Comparison of ENCODE assay signal across 8 mouse cellular contexts in the genomic region with DNA sequence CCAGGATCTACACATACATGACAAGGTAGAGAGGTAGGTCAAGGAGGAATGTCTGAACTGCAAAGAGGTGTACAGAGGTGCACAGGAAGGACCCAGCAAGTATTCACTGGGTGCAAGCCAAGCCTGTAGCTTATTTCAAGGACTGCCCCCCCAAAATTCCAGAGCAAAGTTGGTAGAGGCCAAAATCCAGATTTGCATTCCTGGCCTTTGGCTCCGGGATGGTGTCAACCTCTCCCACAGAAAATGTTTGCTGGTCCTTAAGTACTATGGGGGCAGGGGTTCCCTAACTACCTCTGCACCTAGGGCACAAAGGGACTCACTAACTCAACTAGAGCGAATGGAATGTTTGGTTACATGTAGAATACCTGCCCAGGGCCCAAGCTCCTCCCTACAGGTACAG. TPM values are rescaled to one million over a fixed set of nuclear protein-coding genes. Genes with fewer than 3 reads are reported as not detected.
DNase-seq lines count a peak whose midpoint lies in the region; ATAC-seq and TF ChIP-seq lines count a peak whose summit lies in the region.
"Had no signal": no experiment of that assay in that cellular context is flagged by ENCODE, and none has a peak within 500 bp of the region (broad histone marks: within the 10 kb centered on the region; RNA-seq: fewer than 3 reads in every experiment).

No protein-coding gene starts in this region.

- no peak for TF ChIP-seq CTCF in E14TG2a.4 (conservative IDR thresholded peaks at IDR 0.05; ENCODE audit: low read length)
- no peak for TF ChIP-seq CTCF in MEL (IDR thresholded peaks at IDR 0.05 in 2 of 3, conservative IDR thresholded peaks at IDR 0.05 in 1 of 3; ENCODE audit: control insufficient read depth in 1 of 3, insufficient read depth in 1 of 3, low read depth in 2 of 3, low read length in 3 of 3, poor library complexity in 1 of 3, severe bottlenecking in 1 of 3)

- no peak for DNase-seq in MEL (ENCODE audit: low read depth, low spot score)
- peak; percentile 61 for DNase-seq in lung, postnatal 10 days
- no peak for DNase-seq in adrenal gland, postnatal 4 days (ENCODE audit: low spot score in 2 of 2)
- no peak for DNase-seq in adrenal gland, postnatal 14 days
- no peak for DNase-seq in thymus, postnatal 10 days (ENCODE audit: low spot score in 2 of 2)
- DNase-seq: gastrocnemius, postnatal 25 days had no signal

- H3K9me3 ChIP-seq in E14TG2a.4 (ENCODE audit: low read length), result no peaks in the 10 kb centered on the region
- no peaks in the 10 kb centered on the region for H3K9me3 ChIP-seq in MEL (replicated peaks; ENCODE audit: insufficient read depth, low read length)
- no peaks in the 10 kb centered on the region for H3K9me3 ChIP-seq in hindbrain, embryonic 16.5 days (ENCODE audit: control insufficient read depth, low read length)

- TF ChIP-seq RAD21 in MEL (IDR thresholded peaks at IDR 0.05; ENCODE audit: low read depth, low read length), result no peak

- peaks cover 60% of the 10 kb centered on the region for H3K36me3 ChIP-seq in E14TG2a.4 (ENCODE audit: insufficient read depth, low read length)
- peaks cover 5 to 23% of the 10 kb centered on the region in 2 experiments for H3K36me3 ChIP-seq in MEL (ENCODE audit: control insufficient read depth in 1 of 2, insufficient read depth in 2 of 2, low read length in 2 of 2)
- no peaks in the 10 kb centered on the region for H3K36me3 ChIP-seq in hindbrain, embryonic 16.5 days (ENCODE audit: control insufficient read depth, insufficient read depth, low read length)

- H3K4me1 ChIP-seq in E14TG2a.4 (replicated peaks; ENCODE audit: low read depth, low read length) (peaks cover 88% of the 10 kb centered on the region), MEL (ENCODE audit: control insufficient read depth in 1 of 2, insufficient read depth in 2 of 2, low read length in 2 of 2) (peaks cover 0 to 23% of the 10 kb centered on the region in 2 experiments; a peak in 3 of 4 replicates)
- H3K4me1 ChIP-seq in hindbrain, embryonic 16.5 days (ENCODE audit: control insufficient read depth, insufficient read depth, low read depth, low read length), result peaks cover 21% of the 10 kb centered on the region

- no peak for TF ChIP-seq POLR2A in MEL (IDR thresholded peaks at IDR 0.05; ENCODE audit: control insufficient read depth in 1 of 2, insufficient read depth in 1 of 2, low read depth in 1 of 2, low read length in 2 of 2, poor library complexity in 1 of 2)

- whole genome bisulfite sequencing in hindbrain, embryonic 16.5 days, result 64% methylated on average over 2 of the region's 2 CpGs

- TF ChIP-seq EP300 in MEL (IDR thresholded peaks at IDR 0.05; ENCODE audit: low read depth in 1 of 2, low read length in 2 of 2), result no peak

- H3K27ac ChIP-seq in MEL (ENCODE audit: control insufficient read depth, low read depth, low read length), result peak overlapping the region; percentile 98
- H3K27ac ChIP-seq in hindbrain, embryonic 16.5 days (ENCODE audit: low read depth, low read length), result 0 out of 2 replicates have a peak overlapping the region, but pooled peaks have one; percentile 23

- H3K9ac ChIP-seq in MEL (ENCODE audit: control insufficient read depth, low read depth, low read length, poor library complexity, severe bottlenecking), result peak overlapping the region; percentile 86
- no peak overlapping the region for H3K9ac ChIP-seq in hindbrain, embryonic 16.5 days (ENCODE audit: low read depth, low read length)

- peaks cover 32% of the 10 kb centered on the region for H3K79me2 ChIP-seq in MEL (ENCODE audit: control insufficient read depth, insufficient read depth, low read length, poor library complexity)

- H3K4me2 ChIP-seq in hindbrain, embryonic 16.5 days (ENCODE audit: low read length), result peak overlapping the region; percentile 99

- peak overlapping the region; percentile 92 for H3K4me3 ChIP-seq in E14TG2a.4 (replicated peaks; ENCODE audit: low read length)
- peak overlapping the region; percentile 68 to 72 for H3K4me3 ChIP-seq in MEL (ENCODE audit: control insufficient read depth in 1 of 2, insufficient read depth in 1 of 2, low read depth in 2 of 2, low read length in 2 of 2)
- H3K4me3 ChIP-seq in hindbrain, embryonic 16.5 days (ENCODE audit: low read length), result peak overlapping the region; percentile 62

- H3K27me3 ChIP-seq in E14TG2a.4 (ENCODE audit: insufficient read depth, low read length), result no peaks in the 10 kb centered on the region
- no peaks in the 10 kb centered on the region for H3K27me3 ChIP-seq in MEL (ENCODE audit: control insufficient read depth in 1 of 2, insufficient read depth in 2 of 2, low read length in 2 of 2)
- H3K27me3 ChIP-seq in hindbrain, embryonic 16.5 days (replicated peaks; ENCODE audit: control insufficient read depth, insufficient read depth, low read length), result no peaks in the 10 kb centered on the region

- no peak for ATAC-seq in hindbrain, embryonic 16.5 days

TF ChIP-seq in MEL, 35 proteins besides CTCF, POLR2A, EP300 and RAD21:
- TF ChIP-seq MAX (IDR thresholded peaks at IDR 0.05; ENCODE audit: low read length) (no peak), ZC3H11A (IDR thresholded peaks at IDR 0.05; ENCODE audit: low read depth, low read length) (no peak), HCFC1 (IDR thresholded peaks at IDR 0.05; ENCODE audit: low read depth, low read length) (no peak), USF2 (IDR thresholded peaks at IDR 0.05; ENCODE audit: borderline replicate concordance in 1 of 2, insufficient read depth in 1 of 2, low read depth in 1 of 2, low read length in 2 of 2) (no peak)

RNA-seq across cellular contexts. Expression of a gene that starts 1.9 kb away (rescaled TPM):
- total RNA-seq in MEL (2012; rRNA removed), result 14.8 and 17.4 TPM in 2 replicates
- 10 to 100 TPM in 1 of 2 experiments, not detected in 1; 41.6 TPM for polyA plus RNA-seq in MEL (2012; ENCODE audit: insufficient read depth in 1 of 2, insufficient read length in 2 of 2, low read depth in 1 of 2, low replicate concordance in 2 of 2, missing spikeins in 1 of 2)
- polyA plus RNA-seq in hindbrain, embryonic 16.5 days (2015; fragmentation: Nextera tagmentation; extraction: Ambion mirVana), result 5.0 and 8.0 TPM in 2 replicates
- total RNA-seq in adrenal gland, postnatal 4 days (2021), result 10 to 100 TPM; 20.5 to 23.3 TPM
- 12.1 and 12.2 TPM in 2 replicates for total RNA-seq in adrenal gland, postnatal 14 days (2021)

RNA-seq across cellular contexts. Expression of a gene that starts 9.1 kb away (rescaled TPM):
- total RNA-seq in MEL (2012; rRNA removed), result 3.8 and 4.0 TPM in 2 replicates
- polyA plus RNA-seq in MEL (2012; ENCODE audit: insufficient read depth in 1 of 2, insufficient read length in 2 of 2, low read depth in 1 of 2, low replicate concordance in 2 of 2, missing spikeins in 1 of 2), result 10 to 100 TPM in 1 of 2 experiments, not detected in 1; 12.1 TPM
- 21.6 and 25.7 TPM in 2 replicates for polyA plus RNA-seq in hindbrain, embryonic 16.5 days (2015; fragmentation: Nextera tagmentation; extraction: Ambion mirVana)
- 1 to 10 TPM; 5.1 to 5.9 TPM for total RNA-seq in adrenal gland, postnatal 4 days (2021)
- total RNA-seq in adrenal gland, postnatal 14 days (2021), result 2.3 and 3.9 TPM in 2 replicates

RNA-seq across cellular contexts. Expression of a gene that starts 16.2 kb away (rescaled TPM):
- total RNA-seq in MEL (2012; rRNA removed), result 0.13 and 0.35 TPM in 2 replicates
- under 1 TPM in 1 of 2 experiments, not detected in 1; 0.79 TPM for polyA plus RNA-seq in MEL (2012; ENCODE audit: insufficient read depth in 1 of 2, insufficient read length in 2 of 2, low read depth in 1 of 2, low replicate concordance in 2 of 2, missing spikeins in 1 of 2)
- 0.47 and 0.50 TPM in 2 replicates for polyA plus RNA-seq in hindbrain, embryonic 16.5 days (2015; fragmentation: Nextera tagmentation; extraction: Ambion mirVana)
- total RNA-seq in adrenal gland, postnatal 4 days (2021), result under 1 TPM in 1 of 2 experiments, not detected in 1; 0.25 TPM
- not detected in 2 replicates for total RNA-seq in adrenal gland, postnatal 14 days (2021)
- total RNA-seq: gastrocnemius, postnatal 25 days had no signal

RNA-seq across cellular contexts. Expression of a gene that starts 20.9 kb away (rescaled TPM):
- 0.26 and 0.42 TPM in 2 replicates for total RNA-seq in MEL (2012; rRNA removed)
- polyA plus RNA-seq in MEL (2012; ENCODE audit: insufficient read depth in 1 of 2, insufficient read length in 2 of 2, low read depth in 1 of 2, low replicate concordance in 2 of 2, missing spikeins in 1 of 2), result under 1 TPM in 1 of 2 experiments, not detected in 1; 0.72 TPM
- polyA plus RNA-seq in hindbrain, embryonic 16.5 days (2015; fragmentation: Nextera tagmentation; extraction: Ambion mirVana), result 2.4 and 2.5 TPM in 2 replicates
- 1 to 10 TPM in 1 of 2 experiments, under 1 TPM in 1; 0.76 to 1.4 TPM for total RNA-seq in adrenal gland, postnatal 4 days (2021)
- total RNA-seq in adrenal gland, postnatal 14 days (2021), result 0.56 TPM in 1 of 2 replicates, not detected in the other
- total RNA-seq: gastrocnemius, postnatal 25 days had no signal

RNA-seq across cellular contexts. Expression of a gene that starts 35.7 kb away (rescaled TPM):
- 5.9 and 6.8 TPM in 2 replicates for total RNA-seq in MEL (2012; rRNA removed)
- polyA plus RNA-seq in MEL (2012; ENCODE audit: insufficient read depth in 1 of 2, insufficient read length in 2 of 2, low read depth in 1 of 2, low replicate concordance in 2 of 2, missing spikeins in 1 of 2), result 10 to 100 TPM in 1 of 2 experiments, not detected in 1; 12.2 TPM
- polyA plus RNA-seq in hindbrain, embryonic 16.5 days (2015; fragmentation: Nextera tagmentation; extraction: Ambion mirVana), result 18.7 and 20.6 TPM in 2 replicates
- 10 to 100 TPM; 29.8 to 34.2 TPM for total RNA-seq in adrenal gland, postnatal 4 days (2021)
- total RNA-seq in adrenal gland, postnatal 14 days (2021), result 41.9 and 44.4 TPM in 2 replicates
